Mouse (Mus musculus): ENCODE results near the gene Coro2a.
"Not testable (repeated sequence)": the region's sequence is repeated elsewhere in the genome, so short reads cannot be mapped to it uniquely, and the experiment has no call there.

Gene Coro2a

DNA sequence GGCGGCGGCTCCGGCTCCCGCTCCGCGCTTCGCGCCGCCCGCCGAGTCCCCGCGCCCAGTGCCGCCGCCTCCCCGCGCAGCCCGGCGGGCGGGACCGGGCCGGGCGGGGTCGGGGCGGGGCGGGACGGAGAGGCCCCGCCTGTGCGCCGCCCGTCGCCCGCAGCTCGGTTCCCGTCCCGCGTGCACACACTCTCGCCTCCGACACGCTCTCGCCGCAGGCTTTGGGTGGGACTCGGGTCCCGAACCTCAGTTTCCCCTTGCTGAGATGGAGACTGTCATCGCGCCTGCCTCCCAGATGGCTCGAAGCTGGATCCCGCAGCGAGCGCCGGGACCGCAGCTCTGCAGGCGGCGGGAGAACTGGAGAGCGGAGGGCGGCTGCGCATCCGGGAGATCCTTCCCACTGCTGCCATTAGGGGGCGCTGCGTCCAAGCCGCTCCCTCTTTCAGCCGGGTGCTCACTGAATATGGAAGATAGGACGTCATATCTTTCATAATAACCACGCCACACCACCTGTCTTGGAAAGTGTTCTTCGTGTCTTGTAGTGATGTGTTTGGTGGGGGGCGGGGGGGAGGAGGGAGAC, at the start of gene Coro2a:
Coro2a (minus strand) TSS at position 359 of the 580 bp plus-strand sequence.
- no peak for DNase-seq (ENCODE audit: extremely low read depth, insufficient read length, low spot score)

DNA sequence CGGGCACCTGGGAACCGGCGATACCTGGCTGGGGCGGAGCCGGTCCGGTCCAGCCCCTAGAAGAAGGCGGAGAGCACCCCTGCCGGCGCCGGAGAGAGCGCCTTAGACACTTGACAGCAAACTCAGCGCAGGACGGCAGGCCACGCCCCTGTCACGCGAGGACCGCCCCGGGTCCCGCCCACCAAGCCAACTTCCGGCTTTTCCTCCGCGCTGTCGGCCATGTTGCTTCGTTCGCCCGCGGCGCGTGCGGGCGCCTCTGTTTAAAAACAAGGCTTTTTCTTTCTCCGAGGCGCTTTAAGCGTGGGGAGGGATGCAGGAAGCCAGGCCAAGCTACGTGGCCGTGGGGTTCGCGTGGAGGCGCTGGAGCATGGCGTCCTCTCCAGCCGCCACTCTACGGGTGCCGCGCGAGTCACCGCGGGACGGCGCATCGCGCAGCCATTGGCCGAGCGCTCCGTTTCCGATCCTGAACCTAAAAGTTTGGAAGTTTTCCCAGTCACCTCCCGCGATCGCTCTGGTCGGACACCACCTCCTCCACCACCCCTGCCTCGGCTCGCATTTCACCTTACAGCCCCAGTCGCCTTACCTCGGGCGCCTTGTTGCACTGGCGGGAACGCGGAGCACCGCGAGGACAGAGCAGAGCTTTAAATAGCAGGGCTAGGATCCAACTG, 48.2 kb upstream of the Coro2a start, which contains the start of gene Tbc1d2:
Tbc1d2 (minus strand) TSS at position 124 of the 668 bp plus-strand sequence.
- peak; percentile 93 for DNase-seq (ENCODE audit: extremely low read depth, insufficient read length, low spot score)

- DNase-seq (ENCODE audit: extremely low read depth, insufficient read length, low spot score) = no peak
Measured at GRCm38 (mm10) chr4:46649161-46649560, 47.2 kb upstream of the Coro2a start.

DNA sequence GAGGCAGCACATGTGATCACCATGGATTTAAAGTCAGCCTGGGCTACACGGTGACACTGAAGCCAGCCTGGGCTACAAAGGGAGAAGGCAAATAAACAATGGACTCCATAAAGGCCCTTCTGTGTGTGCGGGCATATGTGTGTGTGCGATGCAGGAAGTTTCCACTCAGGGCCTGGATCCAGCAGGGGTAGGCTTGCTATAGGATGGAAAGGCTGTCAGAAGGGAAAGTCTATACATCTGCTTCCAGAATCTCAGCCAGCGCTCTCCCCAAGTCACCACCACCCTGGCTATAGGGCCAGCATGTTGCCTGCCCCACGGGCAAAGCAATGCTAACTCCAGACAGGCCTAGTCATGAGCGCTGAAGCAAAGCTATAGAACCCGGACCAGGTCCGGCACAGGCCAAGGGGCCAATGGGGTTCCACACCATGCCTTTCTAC, 41.7 kb upstream of the Coro2a start:
- DNase-seq (ENCODE audit: extremely low read depth, insufficient read length, low spot score) = no peak

DNA sequence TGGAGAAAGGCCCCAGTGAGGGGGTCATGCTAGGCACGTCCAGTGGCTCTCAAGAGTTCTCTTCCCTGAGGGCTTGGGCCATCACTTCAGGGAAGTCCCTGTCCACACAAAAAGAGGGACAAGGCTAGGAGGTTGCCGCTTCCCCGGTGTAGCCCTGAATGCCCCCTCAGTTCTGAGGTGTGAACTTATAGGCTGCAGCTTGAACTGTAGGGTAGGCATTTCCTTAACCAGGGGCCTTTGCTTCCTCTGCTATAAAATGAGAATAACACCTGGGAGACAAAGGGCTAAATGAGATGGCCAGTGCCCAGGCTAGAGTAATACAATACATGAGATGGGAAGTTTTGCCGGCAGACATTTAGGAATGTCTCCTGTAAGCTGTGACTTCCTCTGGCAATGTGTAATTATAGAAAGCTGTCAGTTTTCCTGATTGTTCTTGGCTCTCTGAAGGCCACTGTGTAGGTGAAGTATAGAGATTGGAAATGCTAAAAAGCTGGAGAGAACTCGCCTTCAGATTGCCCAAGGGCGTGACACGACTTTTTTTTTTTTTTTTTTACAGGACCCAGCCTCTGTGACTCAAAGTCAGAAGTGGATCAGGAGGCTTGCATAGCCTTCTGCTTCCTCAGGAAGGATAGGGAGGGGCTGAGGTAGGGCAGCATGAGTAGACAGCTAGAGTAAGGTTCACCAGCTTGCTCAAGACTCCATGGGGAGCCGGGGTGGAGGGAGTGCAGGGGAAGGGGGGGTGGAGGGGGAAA, 41.1 kb upstream of the Coro2a start:
- DNase-seq (ENCODE audit: extremely low read depth, insufficient read length, low spot score) = peak; percentile 58

DNA sequence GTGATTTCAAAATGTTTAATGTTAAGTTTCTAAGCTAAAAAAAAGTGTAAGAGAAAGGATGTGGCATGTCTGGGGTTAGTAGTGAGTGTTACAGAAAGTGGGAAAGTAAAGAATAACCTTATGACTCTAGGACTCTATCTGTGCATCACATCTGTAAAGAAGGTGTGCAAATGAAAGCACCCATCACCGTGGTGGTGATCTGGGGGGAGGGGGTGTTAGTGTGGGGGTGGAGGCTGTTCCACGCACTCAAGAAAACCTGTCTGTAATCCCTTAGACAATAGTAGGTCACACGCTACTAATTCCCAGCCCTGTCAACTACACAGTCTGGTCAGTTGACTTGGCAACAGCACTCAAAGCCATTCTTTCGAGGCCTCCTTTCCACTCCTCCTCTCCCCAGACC, 39.3 kb upstream of the Coro2a start:
- no peak for DNase-seq (ENCODE audit: extremely low read depth, insufficient read length, low spot score)

DNA sequence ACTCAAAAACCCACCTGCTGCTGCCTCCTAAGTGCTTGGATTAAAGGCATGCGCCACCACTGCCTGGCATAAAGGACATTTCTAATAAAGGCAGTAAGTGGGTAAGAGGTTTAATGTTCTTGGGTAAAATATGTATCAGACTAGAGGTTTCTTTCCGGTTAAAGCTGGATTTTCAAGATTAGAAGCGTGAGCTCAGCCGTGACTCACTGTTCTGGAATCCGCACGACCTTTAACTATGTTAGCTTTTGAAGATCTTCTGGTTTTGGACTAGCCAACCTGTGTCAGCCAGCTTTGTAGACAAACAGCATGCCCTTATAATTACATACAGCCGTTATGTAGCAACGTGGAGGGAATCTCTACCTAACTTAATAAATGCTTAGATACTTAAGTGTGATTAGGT, 37.9 kb upstream of the Coro2a start:
- DNase-seq (ENCODE audit: extremely low read depth, insufficient read length, low spot score) = peak; percentile 49

DNA sequence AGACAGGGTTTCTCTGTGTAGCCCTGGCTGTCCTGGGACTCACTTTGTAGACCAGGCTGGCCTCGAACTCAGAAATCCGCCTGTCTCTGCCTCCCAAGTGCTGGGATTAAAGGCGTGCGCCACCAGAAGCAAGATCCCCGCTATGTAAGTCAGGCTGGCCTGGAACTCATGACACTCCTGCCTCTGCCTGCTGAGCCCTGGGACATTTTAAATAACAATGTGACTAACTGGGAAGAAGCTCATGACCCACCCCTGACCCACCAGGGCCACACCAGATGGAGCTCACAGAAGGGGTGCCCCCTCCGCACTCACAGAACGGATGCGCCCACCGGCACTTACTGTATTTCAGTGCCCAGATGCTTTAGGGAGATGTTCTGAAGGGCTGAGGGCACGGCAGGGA, 35.2 kb upstream of the Coro2a start:
- not testable (repeated sequence) for DNase-seq (ENCODE audit: extremely low read depth, insufficient read length, low spot score)

DNA sequence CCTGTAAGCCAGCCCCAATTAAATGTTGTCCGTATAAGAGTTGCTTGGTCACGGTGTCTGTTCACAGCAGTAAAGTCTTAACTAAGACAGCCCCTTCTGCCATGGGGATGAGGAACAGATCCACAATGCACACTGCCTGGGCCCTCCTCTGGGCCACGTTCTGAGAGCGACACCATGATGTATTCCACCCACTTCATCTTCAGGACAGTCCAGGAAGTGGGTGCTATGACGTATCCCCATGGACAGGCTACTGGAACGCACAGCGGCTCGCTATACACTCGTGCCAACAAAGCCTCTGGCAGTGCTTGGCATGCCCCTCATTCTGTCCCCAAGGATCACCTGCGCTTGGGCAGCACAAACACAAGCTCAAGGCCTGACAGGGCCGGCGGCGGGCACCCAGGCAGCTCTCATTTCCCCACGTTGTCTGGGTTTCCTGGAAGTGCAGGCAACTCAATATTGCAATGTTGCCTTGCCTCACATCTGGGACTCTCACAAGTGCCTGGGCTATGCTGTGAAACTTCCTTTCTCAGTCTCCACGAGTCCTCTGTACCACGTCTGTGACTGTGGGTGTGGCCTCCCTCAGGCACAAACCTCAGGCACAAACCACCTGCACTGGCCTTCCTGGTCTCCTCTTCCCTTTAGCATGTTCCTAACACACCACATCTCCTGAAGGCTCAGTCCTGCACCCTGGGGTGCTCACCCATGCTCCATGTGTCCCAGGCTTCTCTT, 33.9 kb upstream of the Coro2a start:
- no peak for DNase-seq (ENCODE audit: extremely low read depth, insufficient read length, low spot score)

DNA sequence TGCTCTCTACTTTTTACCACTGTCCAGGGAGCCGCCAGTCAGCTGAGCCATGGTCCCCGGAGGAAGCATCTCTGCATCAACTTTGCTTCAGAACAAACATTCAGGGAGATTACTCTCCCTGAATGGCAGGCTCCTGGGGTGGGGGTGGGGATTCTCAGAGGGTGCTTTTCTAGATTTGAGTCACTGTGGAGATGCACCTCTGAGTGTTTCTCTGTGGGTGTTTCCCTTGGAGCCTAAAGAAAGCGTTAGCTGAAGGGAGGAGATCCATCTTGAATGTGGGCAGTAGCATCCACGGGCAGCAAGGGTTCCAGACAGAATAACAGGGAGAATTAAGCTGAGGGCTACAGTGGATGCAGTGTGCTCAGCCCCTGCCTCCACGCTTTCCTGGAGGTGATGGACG, 32.9 kb upstream of the Coro2a start:
- no peak for DNase-seq (ENCODE audit: extremely low read depth, insufficient read length, low spot score)

- not testable (repeated sequence) for DNase-seq (ENCODE audit: extremely low read depth, insufficient read length, low spot score)
Measured at GRCm38 (mm10) chr4:46633565-46633964, 31.6 kb upstream of the Coro2a start.

GRCm38 (mm10) chr4:46632465-46632864, 30.5 kb upstream of the Coro2a start:
- no peak for DNase-seq (ENCODE audit: extremely low read depth, insufficient read length, low spot score)

DNA sequence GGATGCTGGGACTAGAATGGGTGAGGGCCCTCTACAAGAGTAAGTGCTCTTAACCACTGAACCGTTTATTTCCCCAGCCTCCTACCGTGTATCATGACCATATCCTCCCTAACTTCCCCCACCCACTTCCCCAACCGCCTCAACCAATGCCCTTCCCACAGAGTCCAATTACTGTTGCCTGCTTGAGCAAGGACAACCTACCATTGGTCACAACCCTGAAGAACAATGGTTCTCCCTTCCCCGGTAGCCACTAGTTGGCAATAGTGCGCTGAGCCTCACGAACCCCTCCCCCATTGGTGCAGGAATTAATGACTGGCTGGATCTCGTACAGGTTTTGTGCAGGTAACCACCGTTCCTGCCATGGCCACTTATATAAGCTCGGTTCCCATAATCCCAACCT, 28.4 kb upstream of the Coro2a start:
- DNase-seq (ENCODE audit: extremely low read depth, insufficient read length, low spot score) = no peak

- no peak for DNase-seq (ENCODE audit: extremely low read depth, insufficient read length, low spot score)
Measured at GRCm38 (mm10) chr4:46628873-46629272, 26.9 kb upstream of the Coro2a start.

- DNase-seq (ENCODE audit: extremely low read depth, insufficient read length, low spot score) = no peak
Measured at GRCm38 (mm10) chr4:46628081-46628480, 26.1 kb upstream of the Coro2a start.

DNA sequence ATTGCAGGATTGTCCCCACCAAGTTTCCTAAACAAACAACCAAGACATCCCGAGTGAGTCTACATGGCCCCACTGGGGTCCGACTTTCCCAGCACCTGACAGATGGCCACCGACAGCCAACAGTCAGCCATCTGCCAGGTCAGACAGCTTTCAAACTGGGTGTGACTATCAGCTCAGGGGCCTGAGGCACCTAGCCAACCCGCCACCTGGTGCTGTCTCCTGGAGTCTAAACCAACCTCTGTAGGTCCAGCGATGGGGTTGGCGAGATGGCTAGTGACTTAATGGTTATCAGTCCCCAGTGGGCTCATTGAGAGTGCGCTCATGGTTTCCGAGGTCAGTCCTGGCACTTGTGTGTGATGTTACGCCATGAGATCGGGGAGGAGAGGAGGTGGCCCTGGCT, 23.1 kb upstream of the Coro2a start:
- DNase-seq (ENCODE audit: extremely low read depth, insufficient read length, low spot score) = no peak

DNA sequence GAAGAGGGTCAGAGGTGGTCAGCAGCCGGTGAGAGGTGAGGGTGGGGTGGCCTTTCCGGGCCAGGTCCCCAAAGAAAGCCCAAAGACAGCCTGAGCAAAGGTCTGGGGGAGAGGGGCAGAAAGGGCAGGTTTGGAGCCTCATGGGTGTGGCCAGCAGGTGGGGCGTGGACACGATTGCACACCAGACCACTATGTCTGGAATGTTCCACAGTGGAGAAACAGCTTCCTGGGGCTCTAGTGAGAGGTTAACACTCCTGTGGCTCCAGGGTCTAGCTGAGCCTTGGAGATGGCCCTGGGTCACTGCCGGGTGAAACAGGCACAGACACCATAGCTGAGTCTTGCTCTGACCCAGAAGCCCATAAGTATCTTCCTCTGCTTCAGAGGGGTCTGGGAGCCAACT, 21.0 kb upstream of the Coro2a start:
- no peak for DNase-seq (ENCODE audit: extremely low read depth, insufficient read length, low spot score)

DNA sequence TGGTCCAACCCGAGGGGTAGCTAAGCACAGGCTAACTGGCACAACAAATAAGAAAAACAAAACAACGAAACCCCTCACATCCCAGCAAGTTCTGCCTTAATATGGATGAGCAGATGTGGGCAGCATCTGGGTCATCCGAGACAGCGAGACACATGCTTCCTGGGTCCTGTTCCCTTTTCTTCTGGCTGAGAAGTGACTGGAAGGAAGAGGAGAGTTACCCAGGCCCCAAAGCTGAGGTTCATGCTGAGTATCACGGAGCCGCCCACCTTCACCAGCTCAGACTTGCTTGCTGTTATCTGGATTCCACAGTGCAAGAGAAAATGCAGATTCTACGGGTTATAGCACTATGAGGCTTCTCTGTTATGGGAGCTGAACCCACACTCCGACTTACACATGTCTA, 18.9 kb upstream of the Coro2a start:
- no peak for DNase-seq (ENCODE audit: extremely low read depth, insufficient read length, low spot score)

GRCm38 (mm10) chr4:46620330-46620729, 18.3 kb upstream of the Coro2a start:
- DNase-seq (ENCODE audit: extremely low read depth, insufficient read length, low spot score) = no peak

- no peak for DNase-seq (ENCODE audit: extremely low read depth, insufficient read length, low spot score)
Measured at GRCm38 (mm10) chr4:46618196-46618817, 16.3 kb upstream of the Coro2a start.

GRCm38 (mm10) chr4:46617408-46617807, 15.4 kb upstream of the Coro2a start:
- DNase-seq (ENCODE audit: extremely low read depth, insufficient read length, low spot score) = no peak
